Comparison of ENCODE assay signal across 13 mouse cellular contexts in the genomic region with DNA sequence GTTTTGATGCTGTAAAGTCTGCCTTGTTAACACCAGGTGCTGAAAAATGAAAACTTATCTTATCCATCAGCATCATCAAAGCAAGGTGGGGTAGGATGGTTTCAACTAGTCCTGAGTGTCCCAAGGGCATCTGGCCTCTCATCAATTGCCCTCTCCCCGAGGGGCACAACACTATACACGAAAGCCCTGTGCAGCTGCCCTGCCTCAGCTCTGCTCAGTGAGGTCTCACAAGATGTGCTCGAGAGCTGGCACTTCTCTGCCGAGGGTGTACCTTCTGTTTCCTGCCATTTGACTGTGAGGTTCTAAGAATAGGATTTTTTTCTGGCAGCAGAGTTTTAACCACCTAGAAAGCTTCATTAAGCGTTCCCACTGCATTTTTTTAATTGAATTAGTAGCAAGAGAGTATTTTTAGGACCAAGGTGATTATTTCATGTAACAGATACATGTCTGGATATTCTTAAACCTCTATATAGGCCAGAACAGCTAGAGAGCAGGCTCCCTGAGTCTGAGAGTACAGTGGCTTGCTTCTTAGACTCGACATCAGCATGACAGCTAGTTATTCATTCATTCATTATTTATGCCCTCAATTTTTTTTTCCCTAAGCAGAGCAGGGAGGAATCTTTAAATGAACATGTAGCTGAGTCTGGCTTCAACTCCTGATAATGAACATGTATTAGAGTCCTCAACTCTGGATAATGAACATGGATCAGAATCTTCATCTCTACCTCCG.
DNase-seq lines count a peak whose midpoint lies in the region; ATAC-seq and TF ChIP-seq lines count a peak whose summit lies in the region.
"Had no signal": no experiment of that assay in that cellular context is flagged by ENCODE, and none has a peak within 500 bp of the region (broad histone marks: within the 10 kb centered on the region; RNA-seq: fewer than 3 reads in every experiment).

No protein-coding gene starts in this region.

- no peak for TF ChIP-seq CTCF in kidney, adult 2 months (conservative IDR thresholded peaks at IDR 0.05; ENCODE audit: insufficient read depth, insufficient read length, low read depth, low read length)
- no peak for TF ChIP-seq CTCF in intestine, postnatal 0 days (IDR thresholded peaks at IDR 0.05; ENCODE audit: low read depth)

- H3K27me3 ChIP-seq in hindbrain, embryonic 15.5 days: no peaks in the 10 kb centered on the region
- no peaks in the 10 kb centered on the region for H3K27me3 ChIP-seq in kidney, adult 2 months (replicated peaks; ENCODE audit: control insufficient read depth, insufficient read depth, low read length)
- no peaks in the 10 kb centered on the region for H3K27me3 ChIP-seq in intestine, postnatal 0 days (replicated peaks; ENCODE audit: control insufficient read depth, insufficient read depth, low read length)
- H3K27me3 ChIP-seq: heart, embryonic 13.5 days; limb, embryonic 12.5 days had no signal

- 42% methylated on average over 7 of the region's 7 CpGs for WGBS in hindbrain, embryonic 15.5 days
- 48% methylated on average over 7 of the region's 7 CpGs for WGBS in kidney, adult 2 months
- WGBS in intestine, postnatal 0 days: 53% methylated on average over 7 of the region's 7 CpGs

- no peak; the same call in 1 of the 2 replicates for ATAC-seq in hindbrain, embryonic 15.5 days (ENCODE audit: low FRiP score, low read depth)
- no peak for ATAC-seq in intestine, postnatal 0 days

- H3K4me1 ChIP-seq in hindbrain, embryonic 15.5 days (replicated peaks): peaks cover 11% of the 10 kb centered on the region; the same call in 1 of the 2 replicates
- H3K4me1 ChIP-seq in kidney, adult 2 months (ENCODE audit: control insufficient read depth, insufficient read depth, low read length): peaks cover 4% of the 10 kb centered on the region; the same call in 1 of the 2 replicates
- no peaks in the 10 kb centered on the region for H3K4me1 ChIP-seq in intestine, postnatal 0 days (replicated peaks; ENCODE audit: control insufficient read depth, insufficient read depth, low read length)

- DNase-seq in frontal cortex, adult 2 months (ENCODE audit: extremely low spot score in 1 of 2, low spot score in 1 of 2): peak; percentile 27 to 51
- DNase-seq in frontal cortex, postnatal 14 days (ENCODE audit: low spot score in 2 of 2): no peak
- DNase-seq in left cerebral cortex, postnatal 14 days (ENCODE audit: low spot score in 2 of 2): peak; percentile 40 to 55
- DNase-seq in left cerebral cortex, postnatal 36 days (ENCODE audit: low spot score in 2 of 2): no peak
- peak; percentile 64 for DNase-seq in telencephalon, adult 2 months (ENCODE audit: low read depth, low spot score)
- DNase-seq in kidney, adult 2 months: no peak
- DNase-seq: spleen, adult 18-20 months had no signal

- intact Hi-C loops in left cerebral cortex, postnatal 14 days (cut with DNase I): no loop called here
- intact Hi-C loops in left cerebral cortex, postnatal 36 days (cut with DNase I): no loop called here

- H3K4me3 ChIP-seq in hindbrain, embryonic 15.5 days: no peak overlapping the region
- H3K4me3 ChIP-seq in kidney, adult 2 months (ENCODE audit: insufficient read depth, low read depth, low read length): no peak overlapping the region
- no peak overlapping the region for H3K4me3 ChIP-seq in intestine, postnatal 0 days (ENCODE audit: low read depth, low read length)
- H3K4me3 ChIP-seq: heart, embryonic 13.5 days; limb, embryonic 12.5 days had no signal

- H3K27ac ChIP-seq in hindbrain, embryonic 15.5 days (replicated peaks): 0 out of 2 replicates have a peak overlapping the region, but pooled peaks have one; percentile 38
- H3K27ac ChIP-seq in kidney, adult 2 months (ENCODE audit: insufficient read depth, low read depth, low read length): no peak overlapping the region
- no peak overlapping the region for H3K27ac ChIP-seq in intestine, postnatal 0 days (ENCODE audit: low read depth, low read length)
- H3K27ac ChIP-seq: heart, embryonic 13.5 days; kidney, postnatal 0 days; limb, embryonic 12.5 days had no signal

- TF ChIP-seq POLR2A in kidney, adult 2 months (IDR thresholded peaks at IDR 0.05; ENCODE audit: low read depth, low read length): no peak

- H3K36me3 ChIP-seq in hindbrain, embryonic 15.5 days: no peaks in the 10 kb centered on the region
- no peaks in the 10 kb centered on the region for H3K36me3 ChIP-seq in kidney, adult 2 months (ENCODE audit: control insufficient read depth, insufficient read depth, low read length)
- no peaks in the 10 kb centered on the region for H3K36me3 ChIP-seq in intestine, postnatal 0 days (ENCODE audit: control insufficient read depth, insufficient read depth)
- H3K36me3 ChIP-seq: G1E; heart, embryonic 13.5 days; limb, embryonic 12.5 days had no signal

- H3K9ac ChIP-seq in hindbrain, embryonic 15.5 days: no peak overlapping the region
- H3K9ac ChIP-seq in intestine, postnatal 0 days (ENCODE audit: low read depth, low read length): no peak overlapping the region
- H3K9ac ChIP-seq: heart, embryonic 13.5 days; limb, embryonic 12.5 days had no signal

- no peak overlapping the region for H3K4me2 ChIP-seq in hindbrain, embryonic 15.5 days
- H3K4me2 ChIP-seq in intestine, postnatal 0 days (replicated peaks; ENCODE audit: low read depth): no peak overlapping the region
- H3K4me2 ChIP-seq: heart, embryonic 13.5 days; limb, embryonic 12.5 days had no signal

- H3K9me3 ChIP-seq in hindbrain, embryonic 15.5 days: no peaks in the 10 kb centered on the region
- H3K9me3 ChIP-seq in intestine, postnatal 0 days (ENCODE audit: control insufficient read depth): no peaks in the 10 kb centered on the region
- H3K9me3 ChIP-seq: G1E; heart, embryonic 13.5 days; limb, embryonic 12.5 days had no signal

Comparison
In these comparisons a context has a peak if more than half of its experiments do, and no peak if none do; other contexts are left out.
1. DNase-seq: peak in frontal cortex, adult 2 months (2 of 2), left cerebral cortex, postnatal 14 days (2 of 2) and telencephalon, adult 2 months (single experiment); none in frontal cortex, postnatal 14 days (0 of 2), left cerebral cortex, postnatal 36 days (0 of 2) and kidney, adult 2 months (single experiment).